Mouse (Mus musculus) myocyte (in vitro differentiated cells): ENCODE results near the gene Cyp2f2.

ENCODE experiments used
- CEBPB ChIP-seq: IDR thresholded peaks from 2 replicates; pipeline ENCODE4 v1.6.1; 2011; ENCODE audit warnings: mild to moderate bottlenecking, moderate library complexity; ENCODE audit not compliant: poor library complexity, insufficient read depth, severe bottlenecking
- E2F4 ChIP-seq: IDR thresholded peaks from one replicate; pipeline ENCODE4 v1.6.1; 2011; ENCODE audit warnings: mild to moderate bottlenecking, control low read depth, moderate library complexity; ENCODE audit not compliant: insufficient read depth
- MAX ChIP-seq: IDR thresholded peaks from one replicate; pipeline ENCODE4 v1.6.1; 2011; ENCODE audit warnings: low read depth, mild to moderate bottlenecking, control low read depth
- MYOD1 ChIP-seq, 3 experiments: IDR thresholded peaks; one replicate each; pipeline ENCODE4 v1.6.1; 2011; ENCODE audit warnings: control low read depth in 2 of 3, low read depth in 2 of 3, mild to moderate bottlenecking in 2 of 3, moderate library complexity in 1 of 3; ENCODE audit not compliant: insufficient read length in 2 of 3, control insufficient read depth in 1 of 3
- MYOG ChIP-seq, 3 experiments: IDR thresholded peaks; one replicate each; pipeline ENCODE4 v1.6.1; 2011; ENCODE audit warnings: control low read depth in 2 of 3, low read depth in 2 of 3, mild to moderate bottlenecking in 2 of 3; ENCODE audit not compliant: insufficient read length in 2 of 3, control insufficient read depth in 1 of 3, insufficient read depth in 1 of 3
- POLR2A ChIP-seq: IDR thresholded peaks from one replicate; pipeline ENCODE4 v1.6.1; 2011; ENCODE audit warnings: low read depth, mild to moderate bottlenecking, control low read depth, moderate library complexity; ENCODE audit not compliant: insufficient read length
- POLR2AphosphoS2 ChIP-seq: IDR thresholded peaks from one replicate; pipeline ENCODE4 v1.6.1; 2011; ENCODE audit warnings: low read depth, control low read depth; ENCODE audit not compliant: insufficient read length
- REST ChIP-seq: IDR thresholded peaks from one replicate; pipeline ENCODE4 v1.6.1; 2011; ENCODE audit warnings: mild to moderate bottlenecking, control low read depth, moderate library complexity; ENCODE audit not compliant: insufficient read depth, insufficient read length
- SRF ChIP-seq: IDR thresholded peaks from one replicate; pipeline ENCODE4 v1.6.1; 2011; ENCODE audit warnings: low read depth; ENCODE audit not compliant: control insufficient read depth, insufficient read length
- TCF12 ChIP-seq: IDR thresholded peaks from one replicate; pipeline ENCODE4 v1.6.1; 2011; ENCODE audit warnings: mild to moderate bottlenecking, control low read depth; ENCODE audit not compliant: poor library complexity, insufficient read depth, severe bottlenecking
- TCF3 ChIP-seq: IDR thresholded peaks from one replicate; pipeline ENCODE4 v1.6.1; 2011; ENCODE audit warnings: low read depth, control low read depth; ENCODE audit not compliant: insufficient read length
- USF1 ChIP-seq: IDR thresholded peaks from one replicate; pipeline ENCODE4 v1.6.1; 2011; ENCODE audit warnings: low read depth, mild to moderate bottlenecking, control low read depth, moderate library complexity

GRCm38 (mm10) chr7:27092038-27092703, 27.5 kb upstream of the Cyp2f2 start:
- TF ChIP-seq USF1 = no peak
- no peak for TF ChIP-seq MYOD1 (IDR thresholded peaks at IDR 0.05; ENCODE audit: control insufficient read depth in 1 of 3, insufficient read length in 2 of 3, low read depth in 2 of 3)
- TF ChIP-seq POLR2A = no peak
- no peak for TF ChIP-seq POLR2AphosphoS2
- no peak for TF ChIP-seq MAX
- TF ChIP-seq SRF = no peak
- TF ChIP-seq MYOG (IDR thresholded peaks at IDR 0.05; ENCODE audit: control insufficient read depth in 1 of 3, insufficient read depth in 1 of 3, insufficient read length in 2 of 3, low read depth in 2 of 3) = no peak
- no peak for TF ChIP-seq TCF12
- no peak for TF ChIP-seq E2F4
- no peak for TF ChIP-seq REST
- TF ChIP-seq CEBPB = no peak
- TF ChIP-seq TCF3 = no peak
